Mouse (Mus musculus): Measurements from ENCODE around the gene Bzw2.

DNA sequence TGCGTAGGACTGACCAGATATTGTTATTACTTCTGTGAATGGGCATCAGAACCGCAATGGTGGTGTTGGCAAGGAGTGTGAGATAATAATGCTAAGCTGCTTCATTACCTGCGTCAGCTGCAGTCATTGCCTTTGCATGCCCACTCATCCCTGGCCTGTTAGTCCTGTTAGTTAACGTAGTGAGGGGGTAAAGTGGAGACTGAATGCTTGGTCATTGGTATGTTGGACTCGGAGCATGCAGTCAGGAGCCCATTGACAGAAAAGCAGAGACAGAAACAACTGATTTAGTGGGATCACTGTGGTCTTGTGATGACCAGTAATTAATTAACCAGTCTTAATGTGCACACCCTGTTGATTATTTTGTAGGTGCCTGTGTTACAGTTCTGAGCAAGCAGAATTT lies 19.3 kb upstream of the Bzw2 start:
- TF ChIP-seq POLR2A (IDR thresholded peaks at IDR 0.05; ENCODE audit: low read depth, low read length) (no peak), CTCF (IDR thresholded peaks at IDR 0.05; ENCODE audit: borderline replicate concordance, insufficient read depth, low read length) (no peak)

All from embryonic fibroblast, embryonic 13.5 days (primary cell).